Mouse (Mus musculus) retina, adult 2 months (tissue): ENCODE data around the gene Coro2a.
A peak's percentile ranks its signal among the peaks of the same experiment; 100 is the strongest.
"Not testable (repeated sequence)": the region's sequence is repeated elsewhere in the genome, so short reads cannot be mapped to it uniquely, and the experiment has no call there.

Experiments
- DNase-seq: peaks from one replicate; pipeline ENCODE4 v3.0.0-alpha.2; 2012; ENCODE audit warnings: low read depth, low spot score

Gene Coro2a

GRCm38 (mm10) chr4:46601844-46602423 lies at the start of gene Coro2a:
Coro2a (minus strand) TSS chr4:46602202.
- peak; percentile 54 for DNase-seq

- peak; percentile 83 for DNase-seq
Measured at GRCm38 (mm10) chr4:46650086-46650753, 48.2 kb upstream of the Coro2a start, which contains the start of gene Tbc1d2. Tbc1d2 (minus strand) TSS chr4:46650209.

GRCm38 (mm10) chr4:46649161-46649560 lies 47.2 kb upstream of the Coro2a start:
- DNase-seq, result no peak

GRCm38 (mm10) chr4:46643676-46644112 lies 41.7 kb upstream of the Coro2a start:
- no peak for DNase-seq

GRCm38 (mm10) chr4:46642924-46643675 lies 41.1 kb upstream of the Coro2a start:
- no peak for DNase-seq

GRCm38 (mm10) chr4:46641283-46641682 lies 39.3 kb upstream of the Coro2a start:
- DNase-seq, result no peak

GRCm38 (mm10) chr4:46639866-46640265 lies 37.9 kb upstream of the Coro2a start:
- DNase-seq, result no peak

- DNase-seq, result not testable (repeated sequence)
Measured at GRCm38 (mm10) chr4:46637250-46637649, 35.2 kb upstream of the Coro2a start.

- DNase-seq, result no peak
Measured at GRCm38 (mm10) chr4:46635702-46636430, 33.9 kb upstream of the Coro2a start.

GRCm38 (mm10) chr4:46634881-46635280 lies 32.9 kb upstream of the Coro2a start:
- DNase-seq, result no peak

- not testable (repeated sequence) for DNase-seq
Measured at GRCm38 (mm10) chr4:46633565-46633964, 31.6 kb upstream of the Coro2a start.

GRCm38 (mm10) chr4:46632465-46632864 lies 30.5 kb upstream of the Coro2a start:
- DNase-seq, result no peak

GRCm38 (mm10) chr4:46630390-46630789 lies 28.4 kb upstream of the Coro2a start:
- no peak for DNase-seq

GRCm38 (mm10) chr4:46628873-46629272 lies 26.9 kb upstream of the Coro2a start:
- DNase-seq, result no peak

GRCm38 (mm10) chr4:46628081-46628480 lies 26.1 kb upstream of the Coro2a start:
- DNase-seq, result no peak

GRCm38 (mm10) chr4:46625101-46625500 lies 23.1 kb upstream of the Coro2a start:
- DNase-seq, result no peak

GRCm38 (mm10) chr4:46623007-46623406 lies 21.0 kb upstream of the Coro2a start:
- DNase-seq, result no peak

- DNase-seq, result no peak
Measured at GRCm38 (mm10) chr4:46620946-46621345, 18.9 kb upstream of the Coro2a start.

GRCm38 (mm10) chr4:46620330-46620729 lies 18.3 kb upstream of the Coro2a start:
- no peak for DNase-seq

- no peak for DNase-seq
Measured at GRCm38 (mm10) chr4:46618196-46618817, 16.3 kb upstream of the Coro2a start.

GRCm38 (mm10) chr4:46617408-46617807 lies 15.4 kb upstream of the Coro2a start:
- DNase-seq, result no peak
